Mouse (Mus musculus): Measurements from ENCODE around the gene Il15ra. TPM values are rescaled to one million over a fixed set of nuclear protein-coding genes. Genes with fewer than 3 reads are reported as not detected.

Gene Il15ra
- polyA plus RNA-seq, 1 experiment from 2014 or later: 2.3 TPM

GRCm38 (mm10) chr2:11712483-11712990 lies 7.4 kb downstream of the Il15ra start:
- 67% methylated on average over 6 of the region's 6 CpGs for WGBS
- H3K9ac ChIP-seq: no peak overlapping the region
- H3K4me3 ChIP-seq (replicated peaks): no peak overlapping the region
- no peak for ATAC-seq (ENCODE audit: insufficient read depth, low FRiP score, low read depth)
- H3K27ac ChIP-seq: no peak overlapping the region
- H3K36me3 ChIP-seq: no peaks in the 10 kb centered on the region
- no peaks in the 10 kb centered on the region for H3K27me3 ChIP-seq (replicated peaks)
- no peaks in the 10 kb centered on the region for H3K4me1 ChIP-seq
- H3K4me2 ChIP-seq: no peak overlapping the region
- no peaks in the 10 kb centered on the region for H3K9me3 ChIP-seq

- 56% methylated on average over 3 of the region's 3 CpGs for WGBS
- Histone ChIP-seq H3K9ac (no peak overlapping the region), H3K36me3 (no peaks in the 10 kb centered on the region), H3K4me1 (no peaks in the 10 kb centered on the region), H3K4me2 (no peak overlapping the region), H3K9me3 (no peaks in the 10 kb centered on the region), H3K27ac (no peak overlapping the region), H3K27me3 (replicated peaks) (no peaks in the 10 kb centered on the region), H3K4me3 (replicated peaks) (no peak overlapping the region)
- no peak for ATAC-seq (ENCODE audit: insufficient read depth, low FRiP score, low read depth)
These were observed 7.9 kb downstream of the Il15ra start for GRCm38 (mm10) chr2:11713021-11713420.

- H3K4me2 ChIP-seq: no peak overlapping the region
- WGBS: 76% methylated on average over 4 of the region's 4 CpGs
- no peaks in the 10 kb centered on the region for H3K9me3 ChIP-seq
- H3K4me3 ChIP-seq (replicated peaks): no peak overlapping the region
- no peak overlapping the region for H3K9ac ChIP-seq
- no peaks in the 10 kb centered on the region for H3K36me3 ChIP-seq
- no peaks in the 10 kb centered on the region for H3K27me3 ChIP-seq (replicated peaks)
- no peak overlapping the region for H3K27ac ChIP-seq
- ATAC-seq (ENCODE audit: insufficient read depth, low FRiP score, low read depth): no peak
- H3K4me1 ChIP-seq: no peaks in the 10 kb centered on the region
These were observed 9.4 kb downstream of the Il15ra start for GRCm38 (mm10) chr2:11714535-11714934.

- no peak overlapping the region for H3K4me3 ChIP-seq (replicated peaks)
- H3K36me3 ChIP-seq: no peaks in the 10 kb centered on the region
- no peak for ATAC-seq (ENCODE audit: insufficient read depth, low FRiP score, low read depth)
- 75% methylated on average over 2 of the region's 2 CpGs for WGBS
- no peaks in the 10 kb centered on the region for H3K27me3 ChIP-seq (replicated peaks)
- no peak overlapping the region for H3K4me2 ChIP-seq
- no peaks in the 10 kb centered on the region for H3K9me3 ChIP-seq
- H3K4me1 ChIP-seq: no peaks in the 10 kb centered on the region
- no peak overlapping the region for H3K9ac ChIP-seq
- no peak overlapping the region for H3K27ac ChIP-seq
These were observed 13.5 kb downstream of the Il15ra start for GRCm38 (mm10) chr2:11718573-11718972.

- no peak for ATAC-seq (ENCODE audit: insufficient read depth, low FRiP score, low read depth)
- Histone ChIP-seq H3K9ac (no peak overlapping the region), H3K27ac (no peak overlapping the region), H3K4me3 (replicated peaks) (no peak overlapping the region), H3K4me2 (no peak overlapping the region), H3K9me3 (no peaks in the 10 kb centered on the region), H3K36me3 (no peaks in the 10 kb centered on the region), H3K4me1 (no peaks in the 10 kb centered on the region), H3K27me3 (replicated peaks) (no peaks in the 10 kb centered on the region)
- WGBS: 85% methylated on average over 9 of the region's 9 CpGs
These were observed 17.5 kb downstream of the Il15ra start for GRCm38 (mm10) chr2:11722564-11722963.

GRCm38 (mm10) chr2:11727574-11727973 lies 22.5 kb downstream of the Il15ra start:
- Histone ChIP-seq H3K4me1 (no peaks in the 10 kb centered on the region), H3K9ac (no peak overlapping the region), H3K27me3 (replicated peaks) (no peaks in the 10 kb centered on the region), H3K4me2 (no peak overlapping the region), H3K4me3 (replicated peaks) (no peak overlapping the region), H3K36me3 (no peaks in the 10 kb centered on the region), H3K9me3 (no peaks in the 10 kb centered on the region), H3K27ac (no peak overlapping the region)
- ATAC-seq (ENCODE audit: insufficient read depth, low FRiP score, low read depth): no peak
- 85% methylated on average over 5 of the region's 5 CpGs for whole genome bisulfite sequencing

- no peak overlapping the region for H3K4me2 ChIP-seq
- 51% methylated on average over 3 of the region's 3 CpGs for WGBS
- no peaks in the 10 kb centered on the region for H3K9me3 ChIP-seq
- H3K27ac ChIP-seq: no peak overlapping the region
- no peak overlapping the region for H3K9ac ChIP-seq
- ATAC-seq (ENCODE audit: insufficient read depth, low FRiP score, low read depth): no peak
- H3K36me3 ChIP-seq: no peaks in the 10 kb centered on the region
- no peak overlapping the region for H3K4me3 ChIP-seq (replicated peaks)
- H3K27me3 ChIP-seq (replicated peaks): no peaks in the 10 kb centered on the region
- H3K4me1 ChIP-seq: no peaks in the 10 kb centered on the region
These were observed 24.0 kb downstream of the Il15ra start for GRCm38 (mm10) chr2:11729091-11729490.

- H3K9ac ChIP-seq: no peak overlapping the region
- H3K4me1 ChIP-seq: no peaks in the 10 kb centered on the region
- no peaks in the 10 kb centered on the region for H3K36me3 ChIP-seq
- ATAC-seq (ENCODE audit: insufficient read depth, low FRiP score, low read depth): no peak
- no peak overlapping the region for H3K4me3 ChIP-seq (replicated peaks)
- WGBS: 74% methylated on average over 5 of the region's 5 CpGs
- H3K27me3 ChIP-seq (replicated peaks): no peaks in the 10 kb centered on the region
- H3K9me3 ChIP-seq: no peaks in the 10 kb centered on the region
- H3K4me2 ChIP-seq: no peak overlapping the region
- H3K27ac ChIP-seq: no peak overlapping the region
These were observed 27.9 kb downstream of the Il15ra start for GRCm38 (mm10) chr2:11732978-11733377.

- Histone ChIP-seq H3K9me3 (no peaks in the 10 kb centered on the region), H3K27me3 (replicated peaks) (no peaks in the 10 kb centered on the region), H3K36me3 (peaks cover 2% of the 10 kb centered on the region), H3K9ac (no peak overlapping the region), H3K27ac (no peak overlapping the region), H3K4me3 (replicated peaks) (no peak overlapping the region), H3K4me2 (no peak overlapping the region), H3K4me1 (no peaks in the 10 kb centered on the region)
- WGBS: 74% methylated on average over 6 of the region's 6 CpGs
- no peak for ATAC-seq (ENCODE audit: insufficient read depth, low FRiP score, low read depth)
These were observed 30.8 kb downstream of the Il15ra start for GRCm38 (mm10) chr2:11735853-11736252.

- Histone ChIP-seq H3K4me3 (replicated peaks) (no peak overlapping the region), H3K9ac (no peak overlapping the region), H3K4me1 (no peaks in the 10 kb centered on the region), H3K36me3 (peaks cover 30% of the 10 kb centered on the region), H3K27me3 (replicated peaks) (no peaks in the 10 kb centered on the region), H3K9me3 (no peaks in the 10 kb centered on the region), H3K27ac (no peak overlapping the region), H3K4me2 (no peak overlapping the region)
- WGBS: 89% methylated on average over 3 of the region's 3 CpGs
- ATAC-seq (ENCODE audit: insufficient read depth, low FRiP score, low read depth): no peak
These were observed 33.7 kb downstream of the Il15ra start for GRCm38 (mm10) chr2:11738794-11739193.

GRCm38 (mm10) chr2:11739516-11740051 lies 34.5 kb downstream of the Il15ra start:
- Histone ChIP-seq H3K4me2 (no peak overlapping the region), H3K9me3 (no peaks in the 10 kb centered on the region), H3K4me3 (replicated peaks) (no peak overlapping the region), H3K4me1 (no peaks in the 10 kb centered on the region), H3K27me3 (replicated peaks) (no peaks in the 10 kb centered on the region), H3K27ac (no peak overlapping the region), H3K9ac (no peak overlapping the region), H3K36me3 (peaks cover 33% of the 10 kb centered on the region)
- ATAC-seq (ENCODE audit: insufficient read depth, low FRiP score, low read depth): no peak
- 93% methylated on average over 4 of the region's 4 CpGs for WGBS

- 92% methylated on average over 4 of the region's 4 CpGs for WGBS
- no peak overlapping the region for H3K9ac ChIP-seq
- H3K4me1 ChIP-seq: no peaks in the 10 kb centered on the region
- H3K4me2 ChIP-seq: no peak overlapping the region
- peaks cover 73% of the 10 kb centered on the region for H3K36me3 ChIP-seq
- no peaks in the 10 kb centered on the region for H3K27me3 ChIP-seq (replicated peaks)
- no peak overlapping the region for H3K27ac ChIP-seq
- no peaks in the 10 kb centered on the region for H3K9me3 ChIP-seq
- ATAC-seq (ENCODE audit: insufficient read depth, low FRiP score, low read depth): no peak
- no peak overlapping the region for H3K4me3 ChIP-seq (replicated peaks)
These were observed 57.5 kb downstream of the Il15ra start for GRCm38 (mm10) chr2:11762541-11762940.

GRCm38 (mm10) chr2:11765694-11766093 lies 60.6 kb downstream of the Il15ra start:
- Histone ChIP-seq H3K4me3 (replicated peaks) (no peak overlapping the region), H3K36me3 (peaks cover 61% of the 10 kb centered on the region), H3K27ac (no peak overlapping the region), H3K9me3 (no peaks in the 10 kb centered on the region), H3K4me2 (no peak overlapping the region), H3K27me3 (replicated peaks) (no peaks in the 10 kb centered on the region), H3K4me1 (no peaks in the 10 kb centered on the region), H3K9ac (no peak overlapping the region)
- 78% methylated on average over 4 of the region's 4 CpGs for WGBS
- no peak for ATAC-seq (ENCODE audit: insufficient read depth, low FRiP score, low read depth)

All from stomach, embryonic 15.5 days (tissue).